Mouse (Mus musculus): Measurements from ENCODE around the gene Trpm8. TPM values are rescaled to one million over a fixed set of nuclear protein-coding genes. Genes with fewer than 3 reads are reported as not detected.

Trpm8 gene
- polyA plus RNA-seq, 1 experiment, result not detected

GRCm38 (mm10) chr1:88284946-88285320 is 7.5 kb downstream of the Trpm8 start:
- no peak for DNase-seq (ENCODE audit: low spot score)

- no peak for DNase-seq (ENCODE audit: low spot score)
These were observed 8.2 kb downstream of the Trpm8 start for GRCm38 (mm10) chr1:88285652-88286051.

- no peak for DNase-seq (ENCODE audit: low spot score)
These were observed 8.8 kb downstream of the Trpm8 start for GRCm38 (mm10) chr1:88286136-88286845.

GRCm38 (mm10) chr1:88286887-88287696 is 9.6 kb downstream of the Trpm8 start:
- DNase-seq (ENCODE audit: low spot score), result no peak

GRCm38 (mm10) chr1:88287697-88287980 is 10.2 kb downstream of the Trpm8 start:
- DNase-seq (ENCODE audit: low spot score), result no peak

GRCm38 (mm10) chr1:88288056-88288788 is 10.8 kb downstream of the Trpm8 start:
- DNase-seq (ENCODE audit: low spot score), result no peak

DNA sequence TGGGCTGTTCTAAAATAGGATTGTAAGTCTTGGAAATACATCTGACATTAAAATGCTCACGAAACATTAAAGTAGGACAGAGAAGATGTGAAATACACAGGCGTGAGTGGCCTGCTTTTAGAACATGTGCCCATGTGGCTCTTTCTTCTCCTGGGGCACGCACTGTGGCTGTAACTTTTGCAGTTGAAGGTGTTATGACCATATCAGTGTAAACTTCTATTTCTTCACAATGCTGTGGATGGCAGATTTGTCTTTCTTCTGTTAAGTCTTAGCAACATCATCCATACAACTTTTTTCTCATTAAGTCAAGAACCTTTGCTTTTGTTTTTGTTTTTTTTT is 11.3 kb downstream of the Trpm8 start:
- no peak for DNase-seq (ENCODE audit: low spot score)

DNA sequence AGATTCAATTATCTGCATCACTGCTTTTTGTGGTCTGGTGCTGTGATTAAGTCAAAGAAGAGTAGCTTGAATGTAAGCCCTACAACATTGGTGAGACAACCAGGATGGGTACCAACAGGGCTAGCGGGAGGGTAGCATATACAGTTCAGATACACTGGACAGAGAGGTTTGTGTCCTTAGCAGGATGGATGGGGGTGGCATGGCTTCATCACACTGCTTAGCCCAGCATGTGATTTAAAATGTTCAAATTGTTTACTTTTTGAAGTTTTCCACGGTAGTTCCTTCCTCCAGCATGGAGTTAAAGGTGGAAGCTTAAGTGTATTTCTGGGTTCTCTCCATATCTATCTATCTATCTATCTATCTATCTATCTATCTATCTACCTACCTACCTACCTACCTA is 11.7 kb downstream of the Trpm8 start:
- no peak for DNase-seq (ENCODE audit: low spot score)

DNA sequence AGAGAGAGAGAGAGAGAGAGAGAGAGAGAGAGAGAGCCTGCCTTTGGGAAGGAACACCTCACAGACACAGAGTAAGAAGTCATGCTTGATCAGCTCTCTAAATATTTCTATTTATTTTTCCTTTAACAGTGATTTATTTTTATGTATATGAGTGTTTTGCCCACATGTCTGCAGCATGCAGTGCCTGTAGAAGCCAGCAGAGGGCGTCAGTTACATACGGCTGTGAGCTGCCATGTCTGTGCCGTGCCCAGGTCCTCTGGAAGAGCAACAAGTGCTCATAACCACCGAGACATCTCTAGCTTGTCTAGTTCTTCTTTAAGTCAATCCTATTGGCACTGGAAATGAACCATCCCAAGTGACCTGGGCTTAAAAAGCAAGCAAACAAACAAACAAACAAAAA is 12.5 kb downstream of the Trpm8 start:
- DNase-seq (ENCODE audit: low spot score), result no peak

DNA sequence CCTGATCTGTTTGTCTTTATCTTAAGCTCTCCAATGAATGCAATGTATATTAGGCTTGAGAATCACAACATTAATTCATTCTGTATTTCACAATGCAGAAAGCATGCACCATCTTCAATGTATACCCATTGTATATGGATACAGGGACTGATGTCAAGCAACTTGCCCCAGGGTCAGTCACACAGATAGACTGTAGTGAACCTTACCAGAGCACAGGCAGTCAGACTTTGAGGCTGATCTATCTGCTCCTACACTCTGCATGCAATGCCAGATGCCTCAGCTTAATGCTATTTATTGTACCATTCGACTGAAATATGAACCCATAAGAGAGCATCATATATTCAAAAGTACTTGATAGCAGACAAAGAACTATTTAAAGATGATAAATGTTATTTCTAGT is 13.1 kb downstream of the Trpm8 start:
- DNase-seq (ENCODE audit: low spot score), result no peak

DNA sequence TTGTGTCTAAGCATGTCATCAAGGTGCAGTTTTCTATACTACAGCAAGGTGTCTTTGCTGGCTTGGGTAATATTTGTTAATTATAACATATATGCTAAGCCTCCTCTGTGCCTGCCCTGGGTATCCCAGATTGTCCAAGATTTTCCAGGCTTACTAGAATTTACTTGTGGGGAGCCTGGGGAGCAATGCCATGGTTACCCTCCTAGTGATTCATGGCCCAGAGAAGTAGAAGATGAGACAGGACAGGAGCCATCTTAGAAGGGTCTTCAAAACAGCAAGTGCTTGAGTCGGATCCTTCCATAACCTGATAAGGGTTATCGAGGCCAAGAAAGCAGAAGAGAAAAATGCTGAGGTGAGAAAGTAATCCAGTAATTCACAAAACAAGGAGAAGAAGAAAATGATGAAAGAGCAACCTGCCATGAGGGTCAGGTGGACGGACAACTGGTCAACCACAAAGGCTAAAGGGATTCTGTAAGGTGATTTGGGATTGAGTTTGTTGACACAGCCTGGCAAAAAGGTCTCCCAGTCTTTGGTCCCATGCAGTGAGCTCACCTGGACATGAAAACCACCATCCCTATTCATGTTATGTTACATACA is 14.0 kb downstream of the Trpm8 start:
- no peak for DNase-seq (ENCODE audit: low spot score)

- no peak for DNase-seq (ENCODE audit: low spot score)
These were observed 14.6 kb downstream of the Trpm8 start for GRCm38 (mm10) chr1:88292057-88292456.

DNA sequence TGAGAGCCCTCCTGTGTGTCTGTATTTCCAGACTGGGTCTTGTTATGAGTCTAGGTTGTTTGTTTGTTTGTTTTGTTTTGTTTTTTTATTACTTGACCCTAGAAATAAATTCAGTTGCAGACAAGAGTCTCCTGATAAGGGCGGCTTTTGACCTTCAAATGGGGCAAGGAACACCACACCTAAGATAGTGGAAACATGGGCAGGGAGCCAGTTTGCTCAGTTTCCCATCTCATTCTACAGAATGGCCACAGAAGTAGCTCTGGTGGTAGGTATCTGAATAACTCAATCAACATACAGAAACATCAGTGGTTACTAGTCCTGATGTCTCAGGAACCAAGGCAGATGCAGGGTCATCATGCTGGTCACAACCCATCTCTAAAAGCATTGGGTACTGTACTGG is 17.2 kb downstream of the Trpm8 start:
- no peak for DNase-seq (ENCODE audit: low spot score)

DNA sequence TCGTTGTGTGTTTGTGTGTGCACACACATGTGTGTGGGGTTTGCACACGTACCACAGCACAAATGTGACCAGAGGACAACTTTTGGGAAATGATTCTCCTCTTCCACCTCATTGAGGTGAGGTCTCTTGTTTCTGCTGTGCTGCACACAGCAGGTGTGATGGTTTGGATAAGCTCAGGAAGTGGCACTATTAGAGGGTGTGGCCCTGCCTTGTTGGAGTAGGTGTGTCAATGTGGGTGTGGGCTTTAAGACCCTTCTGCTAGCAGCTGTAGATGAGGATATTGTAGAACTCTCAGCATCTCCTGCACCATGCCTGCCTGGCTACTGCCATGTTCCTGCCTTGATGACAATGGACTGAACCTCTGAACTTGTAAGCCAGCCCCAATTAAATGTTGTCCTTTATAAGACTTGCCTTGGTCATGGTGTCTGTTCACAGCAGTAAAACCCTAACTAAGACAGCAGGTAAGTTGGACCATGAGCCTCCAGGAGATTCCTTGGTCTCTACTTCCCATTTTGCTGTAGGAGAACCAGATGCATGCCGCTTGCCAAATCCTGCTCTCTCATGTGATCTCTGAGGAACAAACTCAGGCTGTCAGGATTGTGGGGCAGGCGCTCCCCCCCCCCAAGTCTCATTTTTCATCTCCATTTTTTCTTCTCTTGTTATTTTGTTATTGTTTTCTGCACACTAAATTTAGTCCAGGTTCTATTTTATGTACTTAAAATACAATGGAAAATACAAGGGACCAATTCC is 18.9 kb downstream of the Trpm8 start:
- DNase-seq (ENCODE audit: low spot score), result no peak

DNA sequence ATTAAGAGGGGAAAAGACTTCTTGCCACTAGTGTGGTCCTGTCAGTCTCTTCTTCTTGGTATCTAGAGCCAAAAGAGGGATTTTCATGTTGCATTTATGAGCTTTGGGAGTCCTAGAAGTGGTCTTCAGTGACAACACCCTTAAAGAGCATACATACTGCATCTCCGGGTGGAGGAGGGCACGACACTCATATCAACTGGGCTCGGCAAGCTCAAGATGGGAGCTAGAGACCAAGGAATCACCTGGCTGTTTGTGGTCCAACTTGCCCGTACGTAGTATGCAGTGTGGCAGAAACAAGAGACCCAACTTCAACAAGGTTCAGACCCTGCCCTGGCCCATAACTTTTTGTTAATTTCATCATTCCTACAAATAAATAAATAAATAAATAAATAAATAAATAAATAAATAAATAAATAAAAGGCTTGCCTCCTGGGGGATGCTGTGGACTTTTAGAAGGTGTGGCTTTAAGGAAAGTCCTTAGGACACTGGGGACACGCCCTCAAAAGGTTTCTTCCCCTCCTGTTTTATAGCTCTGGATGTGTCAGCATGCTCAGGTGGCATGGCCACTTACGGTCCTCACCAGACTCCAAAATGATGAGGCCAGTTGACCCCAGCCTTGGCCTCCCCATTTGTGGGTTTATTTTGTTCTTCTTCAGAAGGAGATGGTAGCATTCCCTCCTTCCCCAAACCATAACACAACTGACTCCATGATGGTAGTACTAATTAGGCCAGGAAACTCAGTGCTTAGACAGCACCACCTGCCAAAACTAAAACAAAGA is 20.2 kb downstream of the Trpm8 start:
- DNase-seq (ENCODE audit: low spot score), result no peak

DNA sequence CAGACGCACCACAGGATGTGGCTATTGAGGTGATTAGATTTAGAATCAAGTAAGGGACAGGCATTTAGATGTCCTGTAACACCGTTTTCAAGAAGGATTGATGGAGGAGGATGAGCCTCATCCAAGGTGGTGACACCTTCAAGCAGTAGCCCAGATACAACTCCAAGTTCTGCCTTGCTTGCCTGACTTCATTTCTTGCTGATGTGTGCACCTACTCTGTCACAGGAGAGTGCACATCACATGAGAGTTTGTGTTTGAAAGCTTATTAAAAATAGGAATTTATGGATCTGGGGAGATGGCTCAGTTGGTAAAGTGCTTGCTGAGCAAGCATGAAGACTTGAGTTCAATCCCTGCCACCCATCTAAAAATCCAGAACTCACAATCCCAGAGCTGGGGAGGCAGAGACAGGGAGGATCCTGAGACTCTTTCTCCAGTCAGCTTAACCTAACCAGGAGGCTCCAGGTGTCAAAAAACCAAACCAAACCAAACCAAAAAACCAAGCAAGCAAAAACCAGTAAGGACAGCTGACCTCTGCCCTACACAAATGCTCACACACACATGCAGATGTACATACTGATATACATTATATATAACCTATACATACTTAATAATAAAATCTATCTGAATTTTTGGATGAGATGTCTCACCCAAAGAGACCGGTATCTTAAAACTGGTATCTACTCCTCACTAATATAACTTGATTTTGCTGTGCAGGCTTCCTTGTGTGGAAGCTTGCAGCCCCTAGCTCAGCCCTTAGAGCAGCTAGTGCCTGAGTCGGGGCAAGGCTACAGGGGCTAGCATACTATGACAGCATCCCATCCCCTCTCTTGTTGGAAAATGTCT is 21.4 kb downstream of the Trpm8 start:
- DNase-seq (ENCODE audit: low spot score), result no peak

GRCm38 (mm10) chr1:88299529-88299945 is 22.1 kb downstream of the Trpm8 start:
- no peak for DNase-seq (ENCODE audit: low spot score)

GRCm38 (mm10) chr1:88300301-88301050 is 23.0 kb downstream of the Trpm8 start:
- DNase-seq (ENCODE audit: low spot score), result no peak
